Mouse (Mus musculus) hindbrain, embryonic 10.5 days (tissue): Measurements from ENCODE around the gene Cacnb1. TPM values are rescaled to one million over a fixed set of nuclear protein-coding genes. Genes with fewer than 3 reads are reported as not detected.

Experiments used
- DNase-seq: peaks from one replicate; pipeline ENCODE4 v3.0.0-alpha.2; 2017; ENCODE audit warnings: low spot score
- H3K27ac ChIP-seq: fragments of 300-500 bp; sonication (generic); 2 replicates; pipeline ENCODE4 v1.5.1; 2016; ENCODE audit warnings: mild to moderate bottlenecking, moderate library complexity
- H3K27me3 ChIP-seq: fragments of 300-500 bp; sonication (generic); 2 replicates; pipeline ENCODE4 v1.6.1; 2016; ENCODE audit warnings: mild to moderate bottlenecking; ENCODE audit not compliant: poor library complexity, insufficient read depth, severe bottlenecking
- H3K36me3 ChIP-seq: fragments of 300-500 bp; sonication (generic); 2 replicates; pipeline ENCODE4 v1.6.1; 2016; ENCODE audit warnings: mild to moderate bottlenecking, moderate library complexity
- H3K4me1 ChIP-seq: fragments of 300-500 bp; sonication (generic); replicated peaks from 2 replicates; pipeline ENCODE4 v1.6.1; 2016; ENCODE audit warnings: mild to moderate bottlenecking
- H3K4me3 ChIP-seq: fragments of 300-500 bp; sonication (generic); 2 replicates; pipeline ENCODE4 v1.5.1; 2016; ENCODE audit warnings: mild to moderate bottlenecking, moderate library complexity
- H3K9me3 ChIP-seq: fragments of 300-500 bp; sonication (generic); 2 replicates; pipeline ENCODE4 v1.6.1; 2016; ENCODE audit warnings: mild to moderate bottlenecking, moderate library complexity
- WGBS: fragments of 180-500 bp; shearing (Covaris S2); methylation state at CpG from one replicate; pipeline ENCODE4 v1.1.7; 2016; 5-methylcytosine and 5-hydroxymethylcytosine counted together
- polyA plus RNA-seq: library from polyadenylated mRNA; unstranded; fragments of >200 nt; fragmentation: Nextera tagmentation; extraction: Ambion mirVana; gene quantifications from 2 replicates; pipeline ENCODE4 v1.2.1, GENCODE M21; 2016

The Cacnb1 gene
- polyA plus RNA-seq, 1 experiment from 2014 or later, result 22.9 TPM

- Histone ChIP-seq H3K36me3 (peaks cover 24% of the 10 kb centered on the region), H3K27ac (no peak overlapping the region), H3K4me1 (peaks cover 35% of the 10 kb centered on the region), H3K27me3 (peaks cover 39% of the 10 kb centered on the region), H3K9me3 (no peaks in the 10 kb centered on the region), H3K4me3 (no peak overlapping the region)
- WGBS, result 81% methylated on average over 5 of the region's 5 CpGs
- DNase-seq, result no peak
These were observed 11.2 kb upstream of the Cacnb1 start for GRCm38 (mm10) chr11:98034061-98034460.

- DNase-seq, result peak; percentile 84
- Histone ChIP-seq H3K9me3 (no peaks in the 10 kb centered on the region), H3K4me1 (peaks cover 37% of the 10 kb centered on the region), H3K4me3 (no peak overlapping the region), H3K36me3 (peaks cover 36% of the 10 kb centered on the region), H3K27me3 (peaks cover 17% of the 10 kb centered on the region), H3K27ac (no peak overlapping the region)
- WGBS, result 10% methylated on average over 5 of the region's 5 CpGs
These were observed 8.6 kb upstream of the Cacnb1 start for GRCm38 (mm10) chr11:98031443-98031770.

GRCm38 (mm10) chr11:98030701-98031442, 8.0 kb upstream of the Cacnb1 start:
- no peak overlapping the region for H3K27ac ChIP-seq
- peaks cover 12% of the 10 kb centered on the region for H3K27me3 ChIP-seq
- H3K9me3 ChIP-seq, result no peaks in the 10 kb centered on the region
- no peak for DNase-seq
- WGBS, result 55% methylated on average over 5 of the region's 5 CpGs
- H3K36me3 ChIP-seq, result peaks cover 36% of the 10 kb centered on the region
- H3K4me1 ChIP-seq, result peaks cover 36% of the 10 kb centered on the region
- no peak overlapping the region for H3K4me3 ChIP-seq

GRCm38 (mm10) chr11:98027785-98028184, 5.0 kb upstream of the Cacnb1 start:
- Histone ChIP-seq H3K4me1 (peaks cover 33% of the 10 kb centered on the region), H3K4me3 (peak overlapping the region; percentile 95), H3K27ac (peak overlapping the region; percentile 97), H3K9me3 (no peaks in the 10 kb centered on the region), H3K27me3 (no peaks in the 10 kb centered on the region), H3K36me3 (peaks cover 36% of the 10 kb centered on the region)
- no peak for DNase-seq
- 30% methylated on average over 7 of the region's 7 CpGs for WGBS

GRCm38 (mm10) chr11:98027297-98027688, 4.5 kb upstream of the Cacnb1 start:
- peak overlapping the region; percentile 95 for H3K4me3 ChIP-seq
- no peaks in the 10 kb centered on the region for H3K9me3 ChIP-seq
- WGBS, result under 1% methylated on average over 18 of the region's 18 CpGs
- no peaks in the 10 kb centered on the region for H3K27me3 ChIP-seq
- peaks cover 38% of the 10 kb centered on the region for H3K4me1 ChIP-seq
- DNase-seq, result no peak
- H3K27ac ChIP-seq, result peak overlapping the region; percentile 97
- peaks cover 36% of the 10 kb centered on the region for H3K36me3 ChIP-seq

- H3K4me3 ChIP-seq, result peak within 1 kb of the TSS; percentile 95
- peak within 1 kb of the TSS; percentile 97 for H3K27ac ChIP-seq
- H3K4me1 ChIP-seq, result peaks cover 44% of the 10 kb centered on the region
- peaks cover 2% of the 10 kb centered on the region; the same call in 1 of the 2 replicates for H3K27me3 ChIP-seq
- under 1% methylated on average over 69 of the region's 69 CpGs for WGBS
- peaks cover 36% of the 10 kb centered on the region for H3K36me3 ChIP-seq
- H3K9me3 ChIP-seq, result no peaks in the 10 kb centered on the region
- peak; percentile 91 for DNase-seq
These were observed 3.9 kb upstream of the Cacnb1 start, which contains the start of gene Rpl19 for GRCm38 (mm10) chr11:98026570-98027296. TSS of gene Rpl19 (plus strand) at chr11:98026710.

- Histone ChIP-seq H3K36me3 (peaks cover 34% of the 10 kb centered on the region), H3K4me3 (peak overlapping the region; percentile 95), H3K4me1 (peaks cover 49% of the 10 kb centered on the region), H3K9me3 (no peaks in the 10 kb centered on the region), H3K27ac (peak overlapping the region; percentile 97), H3K27me3 (peaks cover 7% of the 10 kb centered on the region)
- WGBS, result 8% methylated on average over 15 of the region's 15 CpGs
- DNase-seq, result no peak
These were observed 3.4 kb upstream of the Cacnb1 start for GRCm38 (mm10) chr11:98026248-98026569.

GRCm38 (mm10) chr11:98024516-98024915, 1.7 kb upstream of the Cacnb1 start:
- no peaks in the 10 kb centered on the region for H3K9me3 ChIP-seq
- H3K4me3 ChIP-seq, result no peak overlapping the region
- peaks cover 66% of the 10 kb centered on the region for H3K4me1 ChIP-seq
- 95% methylated on average over 3 of the region's 3 CpGs for WGBS
- DNase-seq, result no peak
- peaks cover 17% of the 10 kb centered on the region for H3K36me3 ChIP-seq
- H3K27me3 ChIP-seq, result peaks cover 23% of the 10 kb centered on the region
- H3K27ac ChIP-seq, result no peak overlapping the region

- under 1% methylated on average over 23 of the region's 23 CpGs for WGBS
- H3K4me3 ChIP-seq, result peak overlapping the region; percentile 80
- H3K4me1 ChIP-seq, result peaks cover 66% of the 10 kb centered on the region
- no peak for DNase-seq
- no peaks in the 10 kb centered on the region for H3K9me3 ChIP-seq
- peaks cover 12% of the 10 kb centered on the region for H3K36me3 ChIP-seq
- H3K27ac ChIP-seq, result peak overlapping the region; percentile 94
- peaks cover 23% of the 10 kb centered on the region for H3K27me3 ChIP-seq
These were observed 630 bp downstream of the Cacnb1 start for GRCm38 (mm10) chr11:98022253-98022554.

- H3K27ac ChIP-seq, result peak overlapping the region; percentile 94
- H3K27me3 ChIP-seq, result peaks cover 23% of the 10 kb centered on the region
- 3% methylated on average over 34 of the region's 34 CpGs for WGBS
- peaks cover 16% of the 10 kb centered on the region for H3K36me3 ChIP-seq
- peak overlapping the region; percentile 80 for H3K4me3 ChIP-seq
- peak; percentile 59 for DNase-seq
- H3K9me3 ChIP-seq, result no peaks in the 10 kb centered on the region
- peaks cover 66% of the 10 kb centered on the region for H3K4me1 ChIP-seq
These were observed 1.1 kb downstream of the Cacnb1 start for GRCm38 (mm10) chr11:98021565-98022252.

GRCm38 (mm10) chr11:98021118-98021517, 1.7 kb downstream of the Cacnb1 start:
- H3K9me3 ChIP-seq, result no peaks in the 10 kb centered on the region
- 0 out of 2 replicates have a peak overlapping the region, but pooled peaks have one; percentile 94 for H3K27ac ChIP-seq
- DNase-seq, result no peak
- H3K4me3 ChIP-seq, result peak overlapping the region; percentile 80
- peaks cover 23% of the 10 kb centered on the region for H3K27me3 ChIP-seq
- WGBS, result 56% methylated on average over 2 of the region's 2 CpGs
- H3K36me3 ChIP-seq, result peaks cover 22% of the 10 kb centered on the region
- H3K4me1 ChIP-seq, result peaks cover 64% of the 10 kb centered on the region

GRCm38 (mm10) chr11:98020710-98021109, 2.1 kb downstream of the Cacnb1 start:
- DNase-seq, result no peak
- Histone ChIP-seq H3K4me1 (peaks cover 60% of the 10 kb centered on the region), H3K27me3 (peaks cover 23% of the 10 kb centered on the region), H3K9me3 (no peaks in the 10 kb centered on the region), H3K27ac (peak overlapping the region; percentile 64; the same call in 1 of the 2 replicates), H3K4me3 (peak overlapping the region; percentile 80; the same call in 1 of the 2 replicates), H3K36me3 (peaks cover 26% of the 10 kb centered on the region)
- 68% methylated on average over 1 of the region's 1 CpGs for WGBS
